18 mouse cellular contexts compared by ENCODE assay signal in genomic region chr3:105422391-105422790, GRCm38 (mm10). TPM values are rescaled to one million over a fixed set of nuclear protein-coding genes. Genes with fewer than 3 reads are reported as not detected.
DNase-seq lines count a peak whose midpoint lies in the region; ATAC-seq and TF ChIP-seq lines count a peak whose summit lies in the region.
"Had no signal": no experiment of that assay in that cellular context is flagged by ENCODE, and none has a peak within 500 bp of the region (broad histone marks: within the 10 kb centered on the region; RNA-seq: fewer than 3 reads in every experiment).

No protein-coding gene starts in this region.

- no peak overlapping the region for H3K4me2 ChIP-seq in kidney, postnatal 0 days (ENCODE audit: low read length)
- no peak overlapping the region for H3K4me2 ChIP-seq in midbrain, postnatal 0 days (ENCODE audit: low read depth, low read length, poor library complexity, severe bottlenecking)
- H3K4me2 ChIP-seq: forebrain, embryonic 12.5 days; heart, embryonic 15.5 days; hindbrain, embryonic 13.5 days; limb, embryonic 15.5 days; neural tube, embryonic 12.5 days had no signal

- H3K36me3 ChIP-seq in kidney, postnatal 0 days (ENCODE audit: insufficient read depth, low read length), result no peaks in the 10 kb centered on the region
- no peaks in the 10 kb centered on the region for H3K36me3 ChIP-seq in kidney, adult 2 months (ENCODE audit: control insufficient read depth, insufficient read depth, low read length)
- H3K36me3 ChIP-seq in midbrain, postnatal 0 days (ENCODE audit: insufficient read depth, low read length), result no peaks in the 10 kb centered on the region
- no peaks in the 10 kb centered on the region for H3K36me3 ChIP-seq in midbrain, embryonic 10.5 days
- H3K36me3 ChIP-seq: forebrain, embryonic 12.5 days; heart, embryonic 15.5 days; hindbrain, embryonic 13.5 days; limb, embryonic 15.5 days; neural tube, embryonic 12.5 days had no signal

- H3K4me3 ChIP-seq in kidney, postnatal 0 days (replicated peaks; ENCODE audit: low read depth, low read length), result no peak overlapping the region
- no peak overlapping the region for H3K4me3 ChIP-seq in kidney, adult 2 months (ENCODE audit: insufficient read depth, low read depth, low read length)
- H3K4me3 ChIP-seq in midbrain, postnatal 0 days (ENCODE audit: low read depth, low read length), result no peak overlapping the region
- H3K4me3 ChIP-seq in midbrain, embryonic 10.5 days, result no peak overlapping the region
- H3K4me3 ChIP-seq: forebrain, embryonic 12.5 days; heart, embryonic 15.5 days; hindbrain, embryonic 13.5 days; limb, embryonic 15.5 days; neural tube, embryonic 12.5 days had no signal

- H3K27ac ChIP-seq in kidney, postnatal 0 days, result no peak overlapping the region
- H3K27ac ChIP-seq in kidney, adult 2 months (ENCODE audit: insufficient read depth, low read depth, low read length), result no peak overlapping the region
- no peak overlapping the region for H3K27ac ChIP-seq in midbrain, postnatal 0 days (ENCODE audit: low read depth, low read length)
- no peak overlapping the region for H3K27ac ChIP-seq in midbrain, embryonic 10.5 days (replicated peaks)
- H3K27ac ChIP-seq: forebrain, embryonic 12.5 days; heart, embryonic 15.5 days; hindbrain, embryonic 13.5 days; limb, embryonic 15.5 days; neural tube, embryonic 12.5 days had no signal

- peak; percentile 33; the same call in 1 of the 2 replicates for TF ChIP-seq CTCF in kidney, postnatal 0 days (IDR thresholded peaks at IDR 0.05; ENCODE audit: low read depth)
- no peak for TF ChIP-seq CTCF in kidney, adult 2 months (conservative IDR thresholded peaks at IDR 0.05; ENCODE audit: insufficient read depth, insufficient read length, low read depth, low read length)
- TF ChIP-seq CTCF in midbrain, postnatal 0 days (IDR thresholded peaks at IDR 0.05), result peak; percentile 43
- TF ChIP-seq CTCF in brain, embryonic 14.5 days (IDR thresholded peaks at IDR 0.05; ENCODE audit: borderline replicate concordance, extremely low read depth, insufficient read depth, insufficient read length), result peak; percentile 34; the same call in 1 of the 2 replicates

- TF ChIP-seq POLR2A in kidney, adult 2 months (IDR thresholded peaks at IDR 0.05; ENCODE audit: low read depth, low read length), result no peak
- no peak for TF ChIP-seq POLR2A in brain, embryonic 14.5 days (IDR thresholded peaks at IDR 0.05; ENCODE audit: borderline replicate concordance, extremely low read depth, insufficient read depth, insufficient read length, poor library complexity, severe bottlenecking)

- no peaks in the 10 kb centered on the region for H3K9me3 ChIP-seq in kidney, postnatal 0 days (replicated peaks; ENCODE audit: low read length)
- no peaks in the 10 kb centered on the region for H3K9me3 ChIP-seq in midbrain, postnatal 0 days (ENCODE audit: low read length)
- H3K9me3 ChIP-seq in midbrain, embryonic 10.5 days (replicated peaks), result no peaks in the 10 kb centered on the region
- H3K9me3 ChIP-seq: forebrain, embryonic 12.5 days; limb, embryonic 15.5 days had no signal

- no peaks in the 10 kb centered on the region for H3K27me3 ChIP-seq in kidney, postnatal 0 days (ENCODE audit: insufficient read depth, low read length)
- no peaks in the 10 kb centered on the region; the same call in 1 of the 2 replicates for H3K27me3 ChIP-seq in kidney, adult 2 months (replicated peaks; ENCODE audit: control insufficient read depth, insufficient read depth, low read length)
- no peaks in the 10 kb centered on the region for H3K27me3 ChIP-seq in midbrain, postnatal 0 days (ENCODE audit: insufficient read depth, low read length)
- no peaks in the 10 kb centered on the region for H3K27me3 ChIP-seq in midbrain, embryonic 10.5 days (ENCODE audit: low read depth, poor library complexity, severe bottlenecking)
- H3K27me3 ChIP-seq: forebrain, embryonic 12.5 days; heart, embryonic 15.5 days; hindbrain, embryonic 13.5 days; limb, embryonic 15.5 days; neural tube, embryonic 12.5 days had no signal

- ATAC-seq in kidney, postnatal 0 days (replicated peaks; ENCODE audit: low FRiP score, low read depth), result no peak
- no peak for ATAC-seq in midbrain, postnatal 0 days (ENCODE audit: low FRiP score)

- DNase-seq in kidney, postnatal 0 days (ENCODE audit: low spot score), result no peak
- DNase-seq in kidney, adult 2 months, result no peak
- DNase-seq in midbrain, postnatal 0 days (ENCODE audit: low spot score), result no peak
- DNase-seq in midbrain, embryonic 10.5 days (ENCODE audit: low spot score), result no peak
- peak; percentile 29 for DNase-seq in ES-CJ7 (ENCODE audit: low read depth, low spot score)
- no peak for DNase-seq in brain, embryonic 14.5 days (ENCODE audit: low read depth)
- DNase-seq in adipocyte (ENCODE audit: low spot score), result no peak
- DNase-seq: cerebellum, postnatal 25 days; kidney, adult 11 months; kidney, postnatal 25 days; thymus, postnatal 36 days had no signal

- no peak overlapping the region for H3K9ac ChIP-seq in kidney, postnatal 0 days (ENCODE audit: low read depth, low read length)
- H3K9ac ChIP-seq in midbrain, postnatal 0 days (replicated peaks; ENCODE audit: low read length, poor library complexity, severe bottlenecking), result no peak overlapping the region
- H3K9ac ChIP-seq: forebrain, embryonic 12.5 days; heart, embryonic 15.5 days; hindbrain, embryonic 13.5 days; limb, embryonic 15.5 days; neural tube, embryonic 12.5 days had no signal

- no peaks in the 10 kb centered on the region for H3K4me1 ChIP-seq in kidney, postnatal 0 days (replicated peaks; ENCODE audit: insufficient read depth, low read length)
- H3K4me1 ChIP-seq in kidney, adult 2 months (ENCODE audit: control insufficient read depth, insufficient read depth, low read length), result no peaks in the 10 kb centered on the region
- H3K4me1 ChIP-seq in midbrain, postnatal 0 days (ENCODE audit: insufficient read depth, low read length), result no peaks in the 10 kb centered on the region
- H3K4me1 ChIP-seq in midbrain, embryonic 10.5 days, result no peaks in the 10 kb centered on the region
- H3K4me1 ChIP-seq: forebrain, embryonic 12.5 days; heart, embryonic 15.5 days; hindbrain, embryonic 13.5 days; limb, embryonic 15.5 days; neural tube, embryonic 12.5 days had no signal

RNA-seq across cellular contexts. Expression of gene Kcnd3, which starts 29.7 kb away (rescaled TPM):
- 2.9 TPM in 2 replicates for polyA plus RNA-seq in kidney, postnatal 0 days (2015; fragmentation: Nextera tagmentation; extraction: Ambion mirVana)
- polyA plus RNA-seq in kidney, adult 2 months (2012; rRNA removed), result 5.0 TPM in 2 replicates
- 67.4 and 80.5 TPM in 2 replicates for total RNA-seq in midbrain, postnatal 0 days (2014; rRNA removed)
- polyA plus RNA-seq in midbrain, postnatal 0 days (2015; fragmentation: Nextera tagmentation; extraction: Ambion mirVana), result 9.6 and 10.6 TPM in 2 replicates
- polyA plus RNA-seq in midbrain, embryonic 10.5 days (2016; fragmentation: Nextera tagmentation; extraction: Ambion mirVana), result 1.2 and 1.7 TPM in 2 replicates
- polyA plus RNA-seq in brain, embryonic 14.5 days (2012; rRNA removed), result 19.2 and 32.0 TPM in 2 replicates
- total RNA-seq: megakaryocyte, adult 5-6 weeks; monocyte, adult 5-6 weeks had no signal
